Mouse (Mus musculus) spleen, adult 12 weeks (tissue): ENCODE results near the gene Vtcn1.
"Not testable (repeated sequence)": the region's sequence is repeated elsewhere in the genome, so short reads cannot be mapped to it uniquely, and the experiment has no call there.

Source experiments
- DNase-seq: peaks from one replicate; pipeline ENCODE4 v3.0.0; 2022; ENCODE audit warnings: low spot score

The Vtcn1 gene

GRCm38 (mm10) chr3:100825225-100825965 is at the start of gene Vtcn1:
Vtcn1 (plus strand) TSS chr3:100825459.
- DNase-seq = no peak

- DNase-seq = no peak
These were observed 48.3 kb upstream of the Vtcn1 start for GRCm38 (mm10) chr3:100776967-100777366.

GRCm38 (mm10) chr3:100777568-100777967 is 47.7 kb upstream of the Vtcn1 start:
- no peak for DNase-seq

- no peak for DNase-seq
These were observed 39.2 kb upstream of the Vtcn1 start for GRCm38 (mm10) chr3:100786076-100786475.

GRCm38 (mm10) chr3:100791670-100792069 is 33.6 kb upstream of the Vtcn1 start:
- DNase-seq = no peak

- DNase-seq = no peak
These were observed 31.9 kb upstream of the Vtcn1 start for GRCm38 (mm10) chr3:100793345-100793744.

GRCm38 (mm10) chr3:100796571-100796970 is 28.7 kb upstream of the Vtcn1 start:
- DNase-seq = no peak

- no peak for DNase-seq
These were observed 27.8 kb upstream of the Vtcn1 start for GRCm38 (mm10) chr3:100797166-100798145.

GRCm38 (mm10) chr3:100798872-100799422 is 26.3 kb upstream of the Vtcn1 start:
- DNase-seq = no peak

- no peak for DNase-seq
These were observed 20.3 kb upstream of the Vtcn1 start for GRCm38 (mm10) chr3:100804975-100805374.

GRCm38 (mm10) chr3:100805925-100806324 is 19.3 kb upstream of the Vtcn1 start:
- no peak for DNase-seq

GRCm38 (mm10) chr3:100810461-100810860 is 14.8 kb upstream of the Vtcn1 start:
- no peak for DNase-seq

- DNase-seq = no peak
These were observed 13.4 kb upstream of the Vtcn1 start for GRCm38 (mm10) chr3:100811836-100812235.

GRCm38 (mm10) chr3:100815490-100815889 is 9.8 kb upstream of the Vtcn1 start:
- DNase-seq = not testable (repeated sequence)

- no peak for DNase-seq
These were observed 6.5 kb upstream of the Vtcn1 start for GRCm38 (mm10) chr3:100818709-100819108.

- DNase-seq = no peak
These were observed 5.7 kb upstream of the Vtcn1 start for GRCm38 (mm10) chr3:100819571-100819970.

- DNase-seq = no peak
These were observed 4.4 kb upstream of the Vtcn1 start for GRCm38 (mm10) chr3:100820852-100821251.

GRCm38 (mm10) chr3:100821276-100821675 is 4.0 kb upstream of the Vtcn1 start:
- no peak for DNase-seq

- DNase-seq = no peak
These were observed 18.5 kb downstream of the Vtcn1 start for GRCm38 (mm10) chr3:100843784-100844183.

- no peak for DNase-seq
These were observed 19.1 kb downstream of the Vtcn1 start for GRCm38 (mm10) chr3:100844366-100844765.

- DNase-seq = no peak
These were observed 23.1 kb downstream of the Vtcn1 start for GRCm38 (mm10) chr3:100848348-100848747.

- DNase-seq = no peak
These were observed 25.2 kb downstream of the Vtcn1 start for GRCm38 (mm10) chr3:100850468-100850867.
